Mouse (Mus musculus) ES-E14 (cell line): ENCODE results near the gene Reps1. TPM values are rescaled to one million over a fixed set of nuclear protein-coding genes. Genes with fewer than 3 reads are reported as not detected.

Experiments used
- DNase-seq: peaks from one replicate; pipeline ENCODE4 v3.0.0-alpha.2; 2013; ENCODE audit warnings: low read depth, low spot score
- H3K27ac ChIP-seq: 2 replicates; pipeline ENCODE4 v1.5.1; 2012; ENCODE audit warnings: low read depth, mild to moderate bottlenecking, low read length, moderate library complexity, mixed read lengths; ENCODE audit not compliant: poor library complexity, insufficient read depth, severe bottlenecking
- H3K36me3 ChIP-seq: 2 replicates; pipeline ENCODE4 v1.6.1; 2012; ENCODE audit warnings: mild to moderate bottlenecking, low read length, moderate library complexity, mixed read lengths; ENCODE audit not compliant: control insufficient read depth, poor library complexity, insufficient read depth, severe bottlenecking
- H3K4me1 ChIP-seq, 2 experiments: fragments of 150-350 bp in 1 of 2; sonication (generic) in 1 of 2; 2 replicates each; pipeline ENCODE4 v1.6.1; 2012; ENCODE audit warnings: low read length in 2 of 2, mild to moderate bottlenecking in 1 of 2, mixed read lengths in 1 of 2; ENCODE audit not compliant: control insufficient read depth in 2 of 2, insufficient read depth in 2 of 2, poor library complexity in 1 of 2
- H3K4me3 ChIP-seq, 2 experiments: fragments of 150-350 bp in 1 of 2; sonication (generic) in 1 of 2; 2 replicates each; pipeline ENCODE4 v1.5.1; 2012; ENCODE audit warnings: low read length in 2 of 2, low read depth in 1 of 2, mild to moderate bottlenecking in 1 of 2, mixed read lengths in 1 of 2; ENCODE audit not compliant: insufficient read depth in 1 of 2, poor library complexity in 1 of 2, severe bottlenecking in 1 of 2
- H3K9ac ChIP-seq: 2 replicates; pipeline ENCODE4 v1.6.1; 2012; ENCODE audit warnings: low read depth, mild to moderate bottlenecking, low read length, mixed read lengths; ENCODE audit not compliant: poor library complexity, insufficient read depth, severe bottlenecking
- H3K9me3 ChIP-seq: fragments of 150-350 bp; sonication (generic); 2 replicates; pipeline ENCODE4 v1.6.1; 2012; ENCODE audit warnings: low read depth, mild to moderate bottlenecking, low read length; ENCODE audit not compliant: control insufficient read depth, insufficient read depth
- CHD2 ChIP-seq: IDR thresholded peaks from 2 replicates; pipeline ENCODE4 v1.6.1; 2014; ENCODE audit warnings: mild to moderate bottlenecking, low read depth, low read length, inconsistent platforms
- HCFC1 ChIP-seq: IDR thresholded peaks from 2 replicates; pipeline ENCODE4 v1.6.1; 2012; ENCODE audit warnings: low read length, inconsistent platforms, borderline replicate concordance; ENCODE audit not compliant: insufficient read depth
- MAFK ChIP-seq: IDR thresholded peaks from 2 replicates; pipeline ENCODE4 v1.6.1; 2014; ENCODE audit warnings: mild to moderate bottlenecking, low read depth, low read length, inconsistent platforms; ENCODE audit not compliant: insufficient read depth
- ZC3H11A ChIP-seq: IDR thresholded peaks from 2 replicates; pipeline ENCODE4 v1.6.1; 2012; ENCODE audit warnings: low read depth, mild to moderate bottlenecking, inconsistent platforms, low read length, borderline replicate concordance
- ZNF384 ChIP-seq: IDR thresholded peaks from 2 replicates; pipeline ENCODE4 v1.6.1; 2012; ENCODE audit warnings: low read depth, low read length, inconsistent platforms
- in situ Hi-C, 2 experiments: fragments of 600-800 bp; cut with MboI; formaldehyde crosslinking; loops; one replicate each; pipeline ENCODE4 v1.15.1; 2025; ENCODE audit warnings: low sequenced_read_pairs in 2 of 2, inconsistent platforms in 1 of 2; ENCODE audit not compliant: unreplicated experiment in 2 of 2
- total RNA-seq: library from RNA; depleted of rRNA; stranded (reverse); fragments of 300-350 nt; gene quantifications from 2 replicates; pipeline ENCODE4 v1.2.3, GENCODE M21; 2012

Gene Reps1
- total RNA-seq, 1 experiment, result 39.5 TPM

- no peaks in the 10 kb centered on the region for H3K36me3 ChIP-seq
- H3K9me3 ChIP-seq, result no peaks in the 10 kb centered on the region
- peaks cover 0 to 3% of the 10 kb centered on the region in 2 experiments; a peak in 2 of 4 replicates for H3K4me1 ChIP-seq
- H3K9ac ChIP-seq, result no peak overlapping the region
- TF ChIP-seq MAFK, result no peak
- TF ChIP-seq ZNF384, result no peak
- TF ChIP-seq HCFC1, result no peak
- no peak for TF ChIP-seq CHD2
- TF ChIP-seq ZC3H11A, result no peak
- in situ Hi-C loops, result no loop called here
- H3K4me3 ChIP-seq, result no peak overlapping the region
- H3K27ac ChIP-seq, result no peak overlapping the region
- DNase-seq, result no peak
Observed at GRCm38 (mm10) chr10:18060778-18061177, 5.1 kb downstream of the Reps1 start.

GRCm38 (mm10) chr10:18061533-18061932 is 5.9 kb downstream of the Reps1 start:
- TF ChIP-seq MAFK (no peak), ZC3H11A (no peak), CHD2 (no peak), HCFC1 (no peak), ZNF384 (no peak)
- Histone ChIP-seq H3K27ac (no peak overlapping the region), H3K4me3 (no peak overlapping the region), H3K9me3 (no peaks in the 10 kb centered on the region), H3K9ac (no peak overlapping the region), H3K4me1 (peaks cover 0 to 3% of the 10 kb centered on the region in 2 experiments; a peak in 2 of 4 replicates), H3K36me3 (no peaks in the 10 kb centered on the region)
- in situ Hi-C loops, result no loop called here
- DNase-seq, result no peak

GRCm38 (mm10) chr10:18064606-18065228 is 9.1 kb downstream of the Reps1 start:
- Histone ChIP-seq H3K4me3 (no peak overlapping the region), H3K36me3 (no peaks in the 10 kb centered on the region), H3K9ac (no peak overlapping the region), H3K4me1 (peaks cover 0 to 5% of the 10 kb centered on the region in 2 experiments; a peak in 2 of 4 replicates), H3K27ac (no peak overlapping the region), H3K9me3 (no peaks in the 10 kb centered on the region)
- no peak for TF ChIP-seq ZNF384
- no peak for TF ChIP-seq CHD2
- no peak for TF ChIP-seq MAFK
- no peak for TF ChIP-seq HCFC1
- TF ChIP-seq ZC3H11A, result no peak
- in situ Hi-C loops, result no loop called here
- no peak for DNase-seq

GRCm38 (mm10) chr10:18066031-18066439 is 10.4 kb downstream of the Reps1 start:
- no peaks in the 10 kb centered on the region for H3K9me3 ChIP-seq
- H3K36me3 ChIP-seq, result no peaks in the 10 kb centered on the region
- H3K4me1 ChIP-seq, result peaks cover 0 to 4% of the 10 kb centered on the region in 2 experiments; a peak in 2 of 4 replicates
- TF ChIP-seq MAFK (no peak), CHD2 (no peak), ZNF384 (no peak), ZC3H11A (no peak), HCFC1 (no peak)
- in situ Hi-C loops, result no loop called here
- H3K27ac ChIP-seq, result no peak overlapping the region
- no peak overlapping the region for H3K4me3 ChIP-seq
- no peak for DNase-seq
- no peak overlapping the region for H3K9ac ChIP-seq
